Comparison of ENCODE assay signal across 16 mouse cellular contexts in genomic region chr14:121267801-121268200, GRCm38 (mm10).
"Had no signal": no experiment of that assay in that cellular context is flagged by ENCODE, and none has a peak within 500 bp of the region (broad histone marks: within the 10 kb centered on the region; RNA-seq: fewer than 3 reads in every experiment).

No protein-coding gene starts in this region.

- DNase-seq: heart, postnatal 10 days; heart, postnatal 14 days; heart, postnatal 36 days; heart, postnatal 4 days; kidney, adult 11 months; kidney, adult 18-20 months; kidney, adult 2 months; kidney, adult 8-10 months; kidney, adult 9 months; kidney, postnatal 10 days; kidney, postnatal 14 days; kidney, postnatal 25 days; kidney, postnatal 36 days; kidney, postnatal 4 days; layer of hippocampus, adult 9-11 months; layer of hippocampus, postnatal 36 days had no signal
